Mouse (Mus musculus): ENCODE measurements at regions not wholly inside any gene's neighbourhood (a gene's known extent, or its start where the extent isn't known, plus 50 kb on each side); places are given as distances from the start of the nearest gene placed in this dataset.

- no peak overlapping the region for H3K27ac ChIP-seq (ENCODE audit: low read depth, low read length)
Observed at GRCm38 (mm10) chr4:75847675-75848385, 569.7 kb upstream of the Dmac1 start.

GRCm38 (mm10) chr4:75845021-75845420, 566.9 kb upstream of the Dmac1 start:
- H3K4me3 ChIP-seq (ENCODE audit: low read depth, low read length) = no peak overlapping the region
- H3K27ac ChIP-seq (ENCODE audit: low read depth, low read length) = no peak overlapping the region
- H3K4me1 ChIP-seq (replicated peaks; ENCODE audit: control insufficient read depth, insufficient read depth, low read length) = no peaks in the 10 kb centered on the region
- no peak for ATAC-seq
- H3K9ac ChIP-seq (ENCODE audit: low read depth, low read length) = no peak overlapping the region
- H3K9me3 ChIP-seq (ENCODE audit: control insufficient read depth) = no peaks in the 10 kb centered on the region
- WGBS = 81% methylated on average over 3 of the region's 3 CpGs
- no peak for TF ChIP-seq CTCF (IDR thresholded peaks at IDR 0.05; ENCODE audit: low read depth)
- no peak overlapping the region for H3K4me2 ChIP-seq (replicated peaks; ENCODE audit: low read depth)
- H3K36me3 ChIP-seq (ENCODE audit: control insufficient read depth, insufficient read depth) = no peaks in the 10 kb centered on the region
- no peaks in the 10 kb centered on the region for H3K27me3 ChIP-seq (replicated peaks; ENCODE audit: control insufficient read depth, insufficient read depth, low read length)

More at GRCm38 (mm10) chr4:75847675-75848385, 569.7 kb upstream of the Dmac1 start:
- Histone ChIP-seq H3K4me3 (ENCODE audit: low read depth, low read length) (no peak overlapping the region), H3K27me3 (replicated peaks; ENCODE audit: control insufficient read depth, insufficient read depth, low read length) (no peaks in the 10 kb centered on the region), H3K4me1 (replicated peaks; ENCODE audit: control insufficient read depth, insufficient read depth, low read length) (no peaks in the 10 kb centered on the region), H3K9ac (ENCODE audit: low read depth, low read length) (no peak overlapping the region), H3K36me3 (ENCODE audit: control insufficient read depth, insufficient read depth) (no peaks in the 10 kb centered on the region), H3K4me2 (replicated peaks; ENCODE audit: low read depth) (0 out of 2 replicates have a peak overlapping the region, but pooled peaks have one; percentile 28), H3K9me3 (ENCODE audit: control insufficient read depth) (no peaks in the 10 kb centered on the region)
- WGBS = 39% methylated on average over 6 of the region's 6 CpGs
- ATAC-seq = peak; percentile 81
- no peak for TF ChIP-seq CTCF (IDR thresholded peaks at IDR 0.05; ENCODE audit: low read depth)

GRCm38 (mm10) chr4:75838619-75839018, 560.5 kb upstream of the Dmac1 start:
- Histone ChIP-seq H3K4me3 (ENCODE audit: low read depth, low read length) (no peak overlapping the region), H3K36me3 (ENCODE audit: control insufficient read depth, insufficient read depth) (no peaks in the 10 kb centered on the region), H3K27ac (ENCODE audit: low read depth, low read length) (no peak overlapping the region), H3K27me3 (replicated peaks; ENCODE audit: control insufficient read depth, insufficient read depth, low read length) (no peaks in the 10 kb centered on the region), H3K4me1 (replicated peaks; ENCODE audit: control insufficient read depth, insufficient read depth, low read length) (no peaks in the 10 kb centered on the region), H3K9ac (ENCODE audit: low read depth, low read length) (no peak overlapping the region), H3K9me3 (ENCODE audit: control insufficient read depth) (no peaks in the 10 kb centered on the region), H3K4me2 (replicated peaks; ENCODE audit: low read depth) (no peak overlapping the region)
- TF ChIP-seq CTCF (IDR thresholded peaks at IDR 0.05; ENCODE audit: low read depth) = no peak
- 69% methylated on average over 4 of the region's 4 CpGs for WGBS
- no peak for ATAC-seq

- Histone ChIP-seq H3K27ac (ENCODE audit: low read depth, low read length) (no peak overlapping the region), H3K9ac (ENCODE audit: low read depth, low read length) (no peak overlapping the region), H3K4me1 (replicated peaks; ENCODE audit: control insufficient read depth, insufficient read depth, low read length) (no peaks in the 10 kb centered on the region), H3K9me3 (ENCODE audit: control insufficient read depth) (no peaks in the 10 kb centered on the region), H3K4me2 (replicated peaks; ENCODE audit: low read depth) (no peak overlapping the region), H3K36me3 (ENCODE audit: control insufficient read depth, insufficient read depth) (no peaks in the 10 kb centered on the region), H3K4me3 (ENCODE audit: low read depth, low read length) (no peak overlapping the region), H3K27me3 (replicated peaks; ENCODE audit: control insufficient read depth, insufficient read depth, low read length) (no peaks in the 10 kb centered on the region)
- no peak for ATAC-seq
- TF ChIP-seq CTCF (IDR thresholded peaks at IDR 0.05; ENCODE audit: low read depth) = no peak
- WGBS = 63% methylated on average over 3 of the region's 3 CpGs
Observed at GRCm38 (mm10) chr4:75827082-75827711, 549.1 kb upstream of the Dmac1 start.

DNA sequence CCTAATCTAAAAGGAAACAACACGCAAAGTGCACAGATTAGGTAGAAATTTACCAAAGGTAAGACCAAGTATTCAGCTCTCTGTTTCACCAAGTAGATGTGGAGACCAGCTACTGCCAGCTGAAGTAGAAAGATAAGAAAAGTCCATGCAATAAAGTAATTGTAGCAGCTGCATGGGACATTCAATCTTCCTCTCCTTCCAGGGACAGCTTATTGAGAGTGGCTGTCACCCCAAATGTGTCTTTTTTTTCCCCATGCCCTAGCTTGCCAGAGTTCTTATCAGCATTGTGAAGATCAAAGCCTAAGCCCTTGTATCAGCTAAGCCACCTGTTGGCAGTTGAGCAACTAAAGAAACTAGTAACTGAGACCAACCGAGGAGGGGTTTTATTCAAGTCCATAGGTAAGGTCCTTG, 541.1 kb upstream of the Dmac1 start:
- no peaks in the 10 kb centered on the region for H3K27me3 ChIP-seq (replicated peaks; ENCODE audit: control insufficient read depth, insufficient read depth, low read length)
- no peaks in the 10 kb centered on the region for H3K4me1 ChIP-seq (replicated peaks; ENCODE audit: control insufficient read depth, insufficient read depth, low read length)
- TF ChIP-seq CTCF (IDR thresholded peaks at IDR 0.05; ENCODE audit: low read depth) = no peak
- WGBS = 32% methylated on average over 2 of the region's 2 CpGs
- H3K4me3 ChIP-seq (ENCODE audit: low read depth, low read length) = no peak overlapping the region
- no peaks in the 10 kb centered on the region for H3K9me3 ChIP-seq (ENCODE audit: control insufficient read depth)
- peak; percentile 92 for ATAC-seq
- H3K9ac ChIP-seq (ENCODE audit: low read depth, low read length) = no peak overlapping the region
- no peak overlapping the region for H3K27ac ChIP-seq (ENCODE audit: low read depth, low read length)
- H3K4me2 ChIP-seq (replicated peaks; ENCODE audit: low read depth) = no peak overlapping the region
- no peaks in the 10 kb centered on the region for H3K36me3 ChIP-seq (ENCODE audit: control insufficient read depth, insufficient read depth)

DNA sequence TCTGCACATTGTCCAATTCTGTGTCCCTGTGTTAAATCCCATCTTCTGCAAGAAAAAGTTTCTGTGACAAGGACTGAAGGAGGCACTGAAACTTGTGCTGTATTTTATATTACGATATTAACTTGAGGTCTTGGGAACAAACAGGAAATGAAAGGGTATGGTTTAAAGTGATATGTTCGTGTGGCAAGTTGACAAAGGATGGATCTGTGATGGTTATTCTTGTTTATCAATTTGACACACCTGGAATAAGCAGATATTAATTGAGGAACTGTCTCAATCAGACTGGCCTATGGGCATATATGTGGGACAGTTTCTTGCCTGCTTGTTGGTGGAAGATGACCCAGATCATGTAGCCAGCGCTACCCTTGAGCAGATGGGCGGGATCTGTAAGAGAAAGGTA, 537.9 kb upstream of the Dmac1 start:
- no peaks in the 10 kb centered on the region for H3K36me3 ChIP-seq (ENCODE audit: control insufficient read depth, insufficient read depth)
- no peaks in the 10 kb centered on the region for H3K4me1 ChIP-seq (replicated peaks; ENCODE audit: control insufficient read depth, insufficient read depth, low read length)
- H3K27ac ChIP-seq (ENCODE audit: low read depth, low read length) = no peak overlapping the region
- 87% methylated on average over 4 of the region's 4 CpGs for WGBS
- H3K4me3 ChIP-seq (ENCODE audit: low read depth, low read length) = no peak overlapping the region
- H3K27me3 ChIP-seq (replicated peaks; ENCODE audit: control insufficient read depth, insufficient read depth, low read length) = no peaks in the 10 kb centered on the region
- no peak overlapping the region for H3K9ac ChIP-seq (ENCODE audit: low read depth, low read length)
- ATAC-seq = no peak
- H3K9me3 ChIP-seq (ENCODE audit: control insufficient read depth) = no peaks in the 10 kb centered on the region
- no peak overlapping the region for H3K4me2 ChIP-seq (replicated peaks; ENCODE audit: low read depth)
- TF ChIP-seq CTCF (IDR thresholded peaks at IDR 0.05; ENCODE audit: low read depth) = no peak

Measured in intestine, postnatal 0 days (tissue).